Mouse (Mus musculus) hindbrain, postnatal 0 days (tissue): ENCODE measurements at regions not wholly inside any gene's neighbourhood (a gene's known extent, or its start where the extent isn't known, plus 50 kb on each side); places are given as distances from the start of the nearest gene placed in this dataset.

Experiments
- ATAC-seq: fragments of 200-750 bp; cut with Nextera tagmentation; 2 replicates; pipeline ENCODE4 v1.8.0; 2017; ENCODE audit warnings: mild to moderate bottlenecking, moderate TSS enrichment, moderate library complexity
- DNase-seq: peaks from one replicate; pipeline ENCODE4 v3.0.0-alpha.2; 2015; ENCODE audit warnings: low spot score
- H3K27ac ChIP-seq: fragments of 300-500 bp; sonication (generic); 2 replicates; pipeline ENCODE4 v1.5.1; 2014; ENCODE audit warnings: mild to moderate bottlenecking
- H3K27me3 ChIP-seq: fragments of 300-500 bp; sonication (generic); 2 replicates; pipeline ENCODE4 v1.6.1; 2014; ENCODE audit warnings: low read length, mixed read lengths; ENCODE audit not compliant: insufficient read depth
- H3K36me3 ChIP-seq: fragments of 300-500 bp; sonication (generic); 2 replicates; pipeline ENCODE4 v1.6.1; 2014; ENCODE audit warnings: low read length, mixed read lengths; ENCODE audit not compliant: insufficient read depth
- H3K4me1 ChIP-seq: fragments of 300-500 bp; sonication (generic); 2 replicates; pipeline ENCODE4 v1.6.1; 2014; ENCODE audit warnings: antibody characterized with exemption, low read length, mixed read lengths; ENCODE audit not compliant: insufficient read depth
- H3K4me2 ChIP-seq: fragments of 300-500 bp; sonication (generic); 2 replicates; pipeline ENCODE4 v1.6.1; 2014; ENCODE audit warnings: low read depth, mild to moderate bottlenecking, low read length, moderate library complexity, mixed read lengths
- H3K4me3 ChIP-seq: fragments of 300-500 bp; sonication (generic); 2 replicates; pipeline ENCODE4 v1.5.1; 2014; ENCODE audit warnings: low read length
- H3K9ac ChIP-seq: fragments of 300-500 bp; sonication (generic); replicated peaks from 2 replicates; pipeline ENCODE4 v1.6.1; 2014; ENCODE audit warnings: mild to moderate bottlenecking, low read length, moderate library complexity, mixed read lengths
- H3K9me3 ChIP-seq: fragments of 300-500 bp; sonication (generic); 2 replicates; pipeline ENCODE4 v1.6.1; 2016; ENCODE audit warnings: low read length, mixed read lengths
- CTCF ChIP-seq: IDR thresholded peaks from 2 replicates; pipeline ENCODE4 v1.5.1; 2016; ENCODE audit warnings: antibody characterized with exemption, control low read depth, low read depth
- WGBS: fragments of 180-500 bp; shearing (Covaris S2); extraction: QIAGEN DNeasy Blood & Tissue Kit; methylation state at CpG from one replicate; pipeline ENCODE4 v1.1.7; 2014; 5-methylcytosine and 5-hydroxymethylcytosine counted together
- microRNA-seq, 2 experiments: library from miRNA; unstranded; fragments of <30 nt; microRNA quantifications; one replicate each; pipeline ENCODE4; 2016

DNA sequence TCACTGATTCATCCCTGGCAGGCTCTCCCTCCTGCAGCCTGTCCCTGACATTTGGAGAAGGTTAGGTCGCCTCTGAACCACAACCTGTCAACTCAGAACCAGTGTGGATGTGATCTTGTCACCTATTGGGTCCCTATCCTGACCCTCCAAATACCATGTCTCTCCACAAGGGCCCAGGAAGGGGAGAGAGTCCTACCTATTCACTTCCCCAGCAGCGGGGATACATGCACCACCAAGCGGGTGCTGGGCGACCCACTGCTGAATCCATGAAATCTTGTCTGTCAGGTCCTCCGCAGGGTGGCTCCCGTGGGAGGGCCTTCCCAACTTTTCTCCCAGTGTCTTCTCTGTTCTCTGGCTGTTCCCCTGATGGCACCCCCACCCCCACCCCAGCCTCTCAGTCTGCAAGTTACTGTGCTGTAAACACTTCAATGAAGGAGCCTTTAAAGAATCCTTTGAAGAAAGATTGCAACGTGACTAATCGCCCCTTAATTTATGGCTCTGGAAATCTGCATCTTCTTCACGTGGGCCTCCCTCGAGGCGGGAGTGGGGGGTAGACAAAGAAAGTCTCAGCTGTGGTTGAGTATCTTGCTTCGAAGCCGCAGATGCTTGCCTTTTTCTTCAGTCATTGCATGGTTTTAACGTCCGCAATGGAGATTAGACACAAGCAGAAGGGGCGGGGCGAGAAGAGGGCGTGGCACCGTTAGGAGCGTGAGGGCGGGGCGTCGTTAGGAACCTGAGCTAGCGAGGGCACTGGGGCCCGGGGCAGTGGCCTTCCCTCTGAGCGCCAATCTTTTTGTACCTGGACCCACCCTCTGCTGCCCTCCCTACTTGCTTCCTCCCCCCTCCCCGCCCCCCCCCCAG, 69.1 kb upstream of the Zbtb40 start:
- no peaks in the 10 kb centered on the region for H3K9me3 ChIP-seq
- H3K36me3 ChIP-seq = no peaks in the 10 kb centered on the region
- H3K4me1 ChIP-seq = peaks cover 12% of the 10 kb centered on the region; the same call in 1 of the 2 replicates
- H3K4me2 ChIP-seq = peak overlapping the region; percentile 61
- DNase-seq = peak; percentile 70
- ATAC-seq = peak; percentile 64; the same call in 1 of the 2 replicates
- 0 out of 2 replicates have a peak, but pooled peaks have one; percentile 11 for TF ChIP-seq CTCF
- 1% methylated on average over 26 of the region's 27 CpGs for WGBS
- 0 out of 2 replicates have a peak overlapping the region, but pooled peaks have one; percentile 3 for H3K27ac ChIP-seq
- peak overlapping the region; percentile 27 for H3K4me3 ChIP-seq
- peak overlapping the region; percentile 17; the same call in 1 of the 2 replicates for H3K9ac ChIP-seq
- no peaks in the 10 kb centered on the region for H3K27me3 ChIP-seq

GRCm38 (mm10) chr4:137115062-137115461, 66.5 kb upstream of the Zbtb40 start:
- H3K9ac ChIP-seq = no peak overlapping the region
- DNase-seq = no peak
- H3K27me3 ChIP-seq = no peaks in the 10 kb centered on the region
- no peak overlapping the region for H3K27ac ChIP-seq
- no peak overlapping the region for H3K4me2 ChIP-seq
- H3K4me1 ChIP-seq = peaks cover 12% of the 10 kb centered on the region; the same call in 1 of the 2 replicates
- no peak overlapping the region for H3K4me3 ChIP-seq
- H3K36me3 ChIP-seq = no peaks in the 10 kb centered on the region
- ATAC-seq = no peak
- no peaks in the 10 kb centered on the region for H3K9me3 ChIP-seq
- no peak for TF ChIP-seq CTCF
- 82% methylated on average over 14 of the region's 14 CpGs for WGBS

- Histone ChIP-seq H3K4me3 (no peak overlapping the region), H3K4me1 (0 out of 2 replicates have a peak, but pooled peaks cover 2% of the 10 kb centered on the region), H3K36me3 (no peaks in the 10 kb centered on the region), H3K27ac (no peak overlapping the region), H3K4me2 (no peak overlapping the region), H3K27me3 (no peaks in the 10 kb centered on the region), H3K9ac (no peak overlapping the region), H3K9me3 (no peaks in the 10 kb centered on the region)
- ATAC-seq (no peak), DNase-seq (peak; percentile 15)
- TF ChIP-seq CTCF = no peak
- 49% methylated on average over 10 of the region's 10 CpGs for WGBS
Measured at GRCm38 (mm10) chr4:137110276-137110675, 61.7 kb upstream of the Zbtb40 start.

GRCm38 (mm10) chr4:137104447-137105044, 55.9 kb upstream of the Zbtb40 start:
- H3K4me1 ChIP-seq = 0 out of 2 replicates have a peak, but pooled peaks cover 2% of the 10 kb centered on the region
- WGBS = 80% methylated on average over 10 of the region's 10 CpGs
- H3K4me3 ChIP-seq = no peak overlapping the region
- H3K27me3 ChIP-seq = no peaks in the 10 kb centered on the region
- DNase-seq = no peak
- TF ChIP-seq CTCF = no peak
- no peak overlapping the region for H3K4me2 ChIP-seq
- H3K9ac ChIP-seq = no peak overlapping the region
- H3K36me3 ChIP-seq = no peaks in the 10 kb centered on the region
- H3K27ac ChIP-seq = no peak overlapping the region
- no peaks in the 10 kb centered on the region for H3K9me3 ChIP-seq
- no peak for ATAC-seq

DNA sequence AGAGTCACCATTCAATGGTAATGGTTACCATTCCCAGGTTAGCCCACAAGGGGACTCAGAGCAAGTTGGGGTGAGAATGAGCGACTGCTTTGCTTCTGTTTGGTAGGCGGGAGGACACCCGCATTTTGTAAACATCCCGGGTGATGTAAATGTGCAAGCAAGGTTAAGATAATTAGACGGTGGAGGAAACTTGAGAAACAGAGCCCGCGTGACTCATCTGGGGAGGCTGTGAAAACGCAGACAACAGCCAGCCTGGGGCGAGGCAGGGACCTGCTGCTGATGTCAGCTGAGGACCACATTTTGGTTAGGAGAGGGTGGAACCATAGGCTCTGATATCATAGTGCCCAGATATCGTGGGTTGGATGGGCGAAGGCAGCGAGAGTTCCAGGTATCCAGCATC, 52.6 kb upstream of the Zbtb40 start:
- no peak overlapping the region for H3K9ac ChIP-seq
- no peak for ATAC-seq
- no peak overlapping the region for H3K4me3 ChIP-seq
- DNase-seq = no peak
- no peaks in the 10 kb centered on the region for H3K4me1 ChIP-seq
- H3K36me3 ChIP-seq = no peaks in the 10 kb centered on the region
- 92% methylated on average over 12 of the region's 12 CpGs for WGBS
- no peak overlapping the region for H3K27ac ChIP-seq
- no peaks in the 10 kb centered on the region for H3K9me3 ChIP-seq
- no peaks in the 10 kb centered on the region for H3K27me3 ChIP-seq
- no peak overlapping the region for H3K4me2 ChIP-seq
- no peak for TF ChIP-seq CTCF

DNA sequence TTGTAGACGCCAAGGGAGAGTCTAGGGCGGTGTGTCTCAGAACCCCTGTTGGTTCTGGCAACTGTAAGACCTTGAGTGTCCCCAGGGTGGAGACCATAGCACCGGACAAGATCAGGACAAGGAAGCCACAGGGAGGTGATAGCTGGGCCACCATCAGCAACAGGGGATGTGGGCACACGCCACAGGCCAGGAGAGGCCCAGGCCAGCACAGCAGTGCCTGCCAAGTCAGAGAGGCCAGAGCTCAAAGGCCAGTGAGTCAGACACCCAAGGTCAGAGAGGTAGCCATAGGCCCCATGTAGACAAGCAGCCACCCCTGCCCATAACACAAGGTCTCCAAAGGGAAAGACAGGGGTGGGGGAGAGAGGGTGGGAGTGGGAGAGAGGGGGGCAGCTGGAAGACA, 52.2 kb upstream of the Zbtb40 start:
- H3K9ac ChIP-seq = no peak overlapping the region
- no peak overlapping the region for H3K4me2 ChIP-seq
- H3K27me3 ChIP-seq = no peaks in the 10 kb centered on the region
- no peak overlapping the region for H3K4me3 ChIP-seq
- no peak for DNase-seq
- TF ChIP-seq CTCF = no peak
- 91% methylated on average over 4 of the region's 4 CpGs for WGBS
- H3K36me3 ChIP-seq = no peaks in the 10 kb centered on the region
- no peaks in the 10 kb centered on the region for H3K4me1 ChIP-seq
- H3K27ac ChIP-seq = no peak overlapping the region
- no peak for ATAC-seq
- no peaks in the 10 kb centered on the region for H3K9me3 ChIP-seq

Small RNA genes lying in the stretch of these regions (microRNA-seq; reads per million reads assigned to microRNA genes)
- gene Gm23263 (0 reads per million in 2 experiments), gene Gm25399 (0 reads per million in 2 experiments)
